Mouse (Mus musculus): ENCODE results near the gene Adamts20. TPM values are rescaled to one million over a fixed set of nuclear protein-coding genes. Genes with fewer than 3 reads are reported as not detected.
"Not testable (repeated sequence)": the region's sequence is repeated elsewhere in the genome, so short reads cannot be mapped to it uniquely, and the experiment has no call there.

The Adamts20 gene
- polyA plus RNA-seq, 1 experiment from 2014 or later, result 3.8 TPM

DNA sequence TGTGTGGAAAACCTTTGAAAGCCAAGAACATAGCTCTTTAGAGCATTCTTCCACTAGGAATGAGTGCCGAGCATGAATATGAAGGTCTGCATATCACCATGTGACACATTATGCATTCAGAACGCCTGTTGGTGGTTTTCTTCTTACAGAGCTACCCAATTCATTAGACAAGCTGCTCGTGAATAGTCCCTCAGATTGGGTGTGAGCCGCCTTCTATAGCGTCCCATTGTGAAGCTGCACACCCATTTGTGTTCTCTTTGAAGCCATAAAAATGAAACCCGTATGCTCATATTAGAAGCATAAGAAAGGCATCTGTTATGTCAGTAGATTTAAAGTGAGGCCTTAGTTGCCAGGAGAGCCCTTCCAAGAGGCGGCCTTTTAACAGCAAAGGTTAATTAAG lies 72.5 kb downstream of the Adamts20 start:
- Histone ChIP-seq H3K36me3 (0 out of 2 replicates have a peak, but pooled peaks cover 2% of the 10 kb centered on the region), H3K27me3 (ENCODE audit: low read depth, poor library complexity, severe bottlenecking) (no peaks in the 10 kb centered on the region), H3K4me3 (no peak overlapping the region), H3K4me1 (no peaks in the 10 kb centered on the region), H3K27ac (no peak overlapping the region), H3K9me3 (replicated peaks) (no peaks in the 10 kb centered on the region)
- no peak for DNase-seq (ENCODE audit: low spot score)
- WGBS, result 80% methylated on average over 7 of the region's 7 CpGs

DNA sequence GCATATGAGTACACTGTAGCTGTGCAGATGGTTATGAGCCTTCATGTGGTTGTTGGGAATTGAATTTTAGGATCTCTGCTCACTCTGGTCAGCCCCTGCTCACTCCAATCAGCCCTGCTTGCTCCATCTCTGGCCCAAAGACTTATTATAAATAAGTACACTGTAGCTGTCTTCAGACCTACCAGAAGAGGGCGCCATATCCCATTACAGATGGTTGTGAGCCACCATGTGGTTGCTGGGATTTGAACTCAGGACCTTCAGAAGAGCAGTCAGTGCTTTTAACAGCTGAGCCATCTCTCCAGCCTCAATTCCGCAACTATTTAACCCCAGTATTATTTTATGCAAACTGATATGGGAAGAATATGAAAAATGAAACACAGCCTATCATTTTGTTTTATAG lies 75.1 kb downstream of the Adamts20 start:
- not testable (repeated sequence) for H3K4me3 ChIP-seq; H3K4me1 ChIP-seq; H3K27me3 ChIP-seq (ENCODE audit: low read depth, poor library complexity, severe bottlenecking); DNase-seq (ENCODE audit: low spot score); H3K36me3 ChIP-seq; H3K9me3 ChIP-seq (replicated peaks); H3K27ac ChIP-seq
- 77% methylated on average over 2 of the region's 2 CpGs for WGBS

DNA sequence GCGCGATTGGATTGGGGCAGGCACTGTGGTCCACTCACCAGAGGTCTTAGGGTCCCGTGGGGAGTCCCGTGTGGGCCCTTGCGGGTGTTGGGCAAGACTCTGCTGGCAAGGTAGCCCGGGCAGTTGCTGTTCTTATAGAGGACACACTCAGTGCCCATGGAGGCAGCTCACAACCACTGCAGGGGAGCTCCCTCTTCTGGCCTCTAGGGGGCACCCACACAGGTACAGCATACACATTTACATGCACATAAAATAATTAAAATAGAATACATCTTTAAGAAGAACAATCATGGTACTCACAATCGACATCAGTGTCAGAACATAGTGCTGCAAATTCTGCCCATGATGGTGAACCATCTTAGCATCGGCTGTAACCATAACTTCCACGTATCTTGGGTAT lies 85.8 kb downstream of the Adamts20 start:
- Histone ChIP-seq H3K27me3 (ENCODE audit: low read depth, poor library complexity, severe bottlenecking) (no peaks in the 10 kb centered on the region), H3K4me1 (no peaks in the 10 kb centered on the region), H3K4me3 (no peak overlapping the region), H3K9me3 (replicated peaks) (no peaks in the 10 kb centered on the region), H3K36me3 (no peaks in the 10 kb centered on the region), H3K27ac (no peak overlapping the region)
- 96% methylated on average over 7 of the region's 9 CpGs for WGBS
- no peak for DNase-seq (ENCODE audit: low spot score)

DNA sequence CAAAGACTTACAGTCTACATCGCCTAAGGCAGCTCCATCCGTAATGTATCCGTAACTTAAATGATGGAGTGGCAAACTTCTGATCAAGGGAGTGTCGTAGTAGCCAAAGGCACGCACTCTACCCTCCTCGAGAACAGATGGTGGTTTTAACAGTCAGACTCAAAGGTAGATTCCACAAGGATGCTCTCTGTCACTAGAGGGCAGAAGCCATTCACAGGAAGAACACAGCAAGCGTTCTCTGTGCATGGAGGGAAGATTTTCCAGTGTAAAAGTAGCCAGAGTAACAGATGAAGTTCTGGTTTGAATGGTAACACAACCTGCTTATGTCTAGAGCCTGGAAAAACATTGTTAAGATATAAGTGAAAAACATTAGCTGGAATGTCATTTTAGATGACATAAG lies 92.7 kb downstream of the Adamts20 start:
- Histone ChIP-seq H3K27me3 (ENCODE audit: low read depth, poor library complexity, severe bottlenecking) (no peaks in the 10 kb centered on the region), H3K36me3 (no peaks in the 10 kb centered on the region), H3K4me1 (no peaks in the 10 kb centered on the region), H3K27ac (no peak overlapping the region), H3K4me3 (no peak overlapping the region), H3K9me3 (replicated peaks) (no peaks in the 10 kb centered on the region)
- 75% methylated on average over 7 of the region's 7 CpGs for WGBS
- no peak for DNase-seq (ENCODE audit: low spot score)

DNA sequence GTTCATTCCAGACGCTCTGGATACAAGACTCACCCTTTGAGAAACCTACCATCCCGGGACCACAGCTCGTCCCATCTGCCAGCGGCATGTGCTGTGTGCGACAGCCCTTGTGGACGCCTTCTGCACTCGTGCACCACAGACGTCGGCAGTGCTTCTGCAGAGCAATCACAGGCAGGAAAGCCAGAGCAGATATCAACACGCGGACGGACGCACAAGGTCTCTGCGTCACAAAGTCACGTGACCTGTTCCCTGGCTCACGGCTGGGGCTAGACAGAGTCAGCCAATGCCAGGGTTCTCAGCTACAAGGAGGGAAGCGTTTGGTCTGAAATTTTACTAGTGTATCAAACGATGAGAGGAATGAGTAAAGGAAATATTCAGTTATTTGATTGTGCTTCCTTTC lies 116.2 kb downstream of the Adamts20 start:
- H3K9me3 ChIP-seq (replicated peaks), result no peaks in the 10 kb centered on the region
- H3K4me3 ChIP-seq, result no peak overlapping the region
- H3K27me3 ChIP-seq (ENCODE audit: low read depth, poor library complexity, severe bottlenecking), result no peaks in the 10 kb centered on the region
- no peak for DNase-seq (ENCODE audit: low spot score)
- H3K27ac ChIP-seq, result no peak overlapping the region
- peaks cover 21% of the 10 kb centered on the region for H3K36me3 ChIP-seq
- H3K4me1 ChIP-seq, result no peaks in the 10 kb centered on the region
- 95% methylated on average over 18 of the region's 18 CpGs for WGBS

DNA sequence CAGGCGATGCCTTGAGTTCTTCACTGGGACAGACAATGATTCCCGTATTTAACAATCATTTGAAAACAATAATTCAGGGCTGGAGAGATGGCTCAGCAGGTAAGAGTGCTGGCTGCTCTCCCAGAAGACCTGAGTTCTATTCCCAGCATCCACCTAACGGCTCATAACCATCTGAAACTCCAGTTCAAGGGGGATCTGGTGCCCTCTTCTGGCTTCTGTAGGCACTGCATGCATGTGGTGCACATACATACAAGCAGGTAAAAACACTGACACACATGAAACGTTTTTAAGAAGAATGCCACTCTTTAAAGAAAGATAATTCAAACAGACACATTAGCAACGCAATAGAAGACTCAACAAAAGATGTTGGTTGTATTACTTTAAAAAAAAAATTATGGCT lies 120.9 kb downstream of the Adamts20 start:
- no peak for DNase-seq (ENCODE audit: low spot score)
- Histone ChIP-seq H3K4me3 (no peak overlapping the region), H3K27ac (no peak overlapping the region), H3K4me1 (peaks cover 7% of the 10 kb centered on the region), H3K9me3 (replicated peaks) (0 out of 2 replicates have a peak, but pooled peaks cover 2% of the 10 kb centered on the region), H3K27me3 (ENCODE audit: low read depth, poor library complexity, severe bottlenecking) (no peaks in the 10 kb centered on the region), H3K36me3 (peaks cover 21% of the 10 kb centered on the region)
- 91% methylated on average over 5 of the region's 5 CpGs for WGBS

DNA sequence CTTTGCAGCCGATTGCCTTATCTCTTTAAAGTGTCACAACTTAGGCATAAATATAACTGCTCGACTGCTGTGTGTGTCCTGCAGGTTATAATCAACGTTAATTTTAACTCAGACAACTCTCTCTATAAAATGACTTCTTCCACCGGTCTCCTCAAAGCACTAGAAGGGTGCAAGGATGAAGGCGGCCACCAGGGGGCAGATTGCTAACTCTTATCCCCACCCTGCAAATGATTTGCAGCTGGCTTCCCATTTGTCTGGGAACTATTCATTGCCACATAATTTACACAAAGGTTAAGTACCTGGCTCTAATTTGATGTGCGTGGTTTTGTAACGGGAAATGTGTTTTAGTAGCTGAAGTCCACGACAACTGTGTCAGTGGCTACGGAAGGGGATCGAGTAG lies 122.9 kb downstream of the Adamts20 start:
- DNase-seq (ENCODE audit: low spot score), result peak; percentile 78
- Histone ChIP-seq H3K36me3 (peaks cover 21% of the 10 kb centered on the region), H3K27ac (no peak overlapping the region), H3K27me3 (ENCODE audit: low read depth, poor library complexity, severe bottlenecking) (no peaks in the 10 kb centered on the region), H3K4me3 (no peak overlapping the region), H3K9me3 (replicated peaks) (0 out of 2 replicates have a peak, but pooled peaks cover 2% of the 10 kb centered on the region), H3K4me1 (peaks cover 14% of the 10 kb centered on the region)
- 47% methylated on average over 10 of the region's 10 CpGs for WGBS

DNA sequence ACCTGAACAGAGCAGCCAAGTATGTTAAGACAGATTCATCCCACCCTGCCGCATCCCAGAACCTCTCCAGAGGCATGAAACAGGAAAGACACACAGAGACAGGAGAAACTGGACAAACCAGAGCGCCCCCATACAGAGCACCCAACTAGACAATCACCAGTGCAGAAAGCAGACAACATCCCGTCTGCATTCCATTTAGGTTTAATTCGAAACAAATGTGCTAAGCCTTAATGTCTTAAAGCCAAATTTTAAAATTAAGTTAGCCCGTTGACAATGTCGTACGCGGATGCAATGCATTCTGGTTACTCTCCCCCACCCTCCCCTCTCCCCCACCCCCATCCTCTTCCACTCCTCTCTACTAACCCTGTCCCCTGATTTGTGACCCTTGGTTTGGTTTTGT lies 126.2 kb downstream of the Adamts20 start:
- peaks cover 14% of the 10 kb centered on the region for H3K4me1 ChIP-seq
- DNase-seq (ENCODE audit: low spot score), result no peak
- H3K27me3 ChIP-seq (ENCODE audit: low read depth, poor library complexity, severe bottlenecking), result no peaks in the 10 kb centered on the region
- peaks cover 7% of the 10 kb centered on the region for H3K36me3 ChIP-seq
- H3K4me3 ChIP-seq, result no peak overlapping the region
- H3K27ac ChIP-seq, result peak overlapping the region; percentile 43
- 66% methylated on average over 8 of the region's 8 CpGs for WGBS
- 0 out of 2 replicates have a peak, but pooled peaks cover 2% of the 10 kb centered on the region for H3K9me3 ChIP-seq (replicated peaks)

DNA sequence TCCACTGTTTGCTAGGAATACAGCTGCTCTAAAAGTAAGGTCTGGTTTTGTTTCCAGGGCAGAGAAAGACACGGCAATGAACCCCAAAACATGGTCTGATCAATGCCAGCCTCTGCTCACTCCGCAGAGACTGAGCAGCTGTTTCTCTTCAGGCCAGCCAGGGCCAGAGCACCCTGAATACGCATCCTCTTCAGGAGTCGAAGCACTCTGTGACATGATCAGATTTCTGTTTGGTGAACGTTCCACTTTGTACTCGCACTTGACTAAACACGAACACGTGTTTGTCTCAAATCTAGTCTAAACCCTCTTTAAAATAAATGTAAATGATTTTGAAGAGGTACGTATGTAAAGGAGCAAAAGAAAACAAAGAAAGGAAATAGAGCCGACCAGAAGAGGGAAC lies 130.6 kb downstream of the Adamts20 start:
- DNase-seq (ENCODE audit: low spot score), result no peak
- Histone ChIP-seq H3K9me3 (replicated peaks) (no peaks in the 10 kb centered on the region), H3K4me1 (peaks cover 10% of the 10 kb centered on the region), H3K27ac (no peak overlapping the region), H3K36me3 (0 out of 2 replicates have a peak, but pooled peaks cover 3% of the 10 kb centered on the region), H3K27me3 (ENCODE audit: low read depth, poor library complexity, severe bottlenecking) (no peaks in the 10 kb centered on the region), H3K4me3 (no peak overlapping the region)
- 84% methylated on average over 10 of the region's 10 CpGs for WGBS

DNA sequence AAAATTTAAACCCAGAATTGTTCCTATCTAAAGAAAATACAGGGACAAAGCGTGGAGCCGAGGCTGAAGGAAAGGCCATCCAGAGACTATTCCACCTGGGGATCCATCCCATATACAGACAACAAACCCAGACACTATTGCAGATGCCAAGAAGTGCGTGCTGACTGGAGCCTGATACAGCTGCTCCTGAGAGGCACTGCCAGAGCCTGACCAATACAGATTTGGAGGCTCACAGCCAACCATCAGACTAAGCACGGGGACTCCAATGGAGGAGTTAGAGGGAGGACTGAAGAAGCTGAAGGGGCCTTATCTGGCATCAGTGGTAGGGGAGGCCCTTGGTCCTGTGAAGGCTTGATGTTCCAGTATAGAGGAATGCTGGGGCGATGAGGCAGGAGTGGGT lies 138.6 kb downstream of the Adamts20 start:
- Histone ChIP-seq H3K36me3 (0 out of 2 replicates have a peak, but pooled peaks cover 3% of the 10 kb centered on the region), H3K4me3 (no peak overlapping the region), H3K9me3 (replicated peaks) (no peaks in the 10 kb centered on the region), H3K27me3 (ENCODE audit: low read depth, poor library complexity, severe bottlenecking) (no peaks in the 10 kb centered on the region), H3K4me1 (no peaks in the 10 kb centered on the region), H3K27ac (no peak overlapping the region)
- no peak for DNase-seq (ENCODE audit: low spot score)
- 95% methylated on average over 5 of the region's 5 CpGs for WGBS

DNA sequence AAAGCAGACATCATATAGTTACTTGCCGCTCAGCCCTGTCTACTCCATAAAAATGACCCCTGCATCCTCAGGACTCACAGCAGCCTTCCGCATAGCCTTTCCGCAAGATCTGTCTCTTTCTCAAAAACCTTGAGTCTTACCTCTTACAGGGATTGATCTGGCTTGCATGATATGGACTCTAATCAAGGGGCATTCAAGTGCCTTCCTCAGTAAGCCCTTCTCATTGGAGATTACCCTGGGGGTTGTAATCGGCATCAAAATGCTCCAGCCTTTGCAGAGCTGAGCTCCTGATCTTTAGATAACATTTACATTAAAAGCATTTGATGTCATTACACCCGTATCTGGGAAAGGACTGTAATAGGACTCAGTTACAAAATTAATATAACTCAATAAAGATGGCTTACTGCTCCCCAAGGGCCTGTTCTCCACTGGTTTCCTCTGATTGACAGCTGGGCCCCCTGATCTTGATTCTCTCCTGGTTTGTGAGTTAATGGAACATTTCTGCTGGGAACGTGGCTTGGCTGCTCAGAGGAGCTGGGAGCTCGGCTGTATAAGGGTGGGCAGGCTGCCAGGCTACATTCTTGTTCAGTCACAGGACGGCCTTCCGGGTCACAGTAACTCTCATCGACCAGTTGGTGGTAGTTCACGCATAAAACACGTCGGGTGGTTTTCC lies 139.6 kb downstream of the Adamts20 start:
- Histone ChIP-seq H3K36me3 (0 out of 2 replicates have a peak, but pooled peaks cover 3% of the 10 kb centered on the region), H3K27me3 (ENCODE audit: low read depth, poor library complexity, severe bottlenecking) (no peaks in the 10 kb centered on the region), H3K27ac (no peak overlapping the region), H3K4me3 (no peak overlapping the region), H3K4me1 (no peaks in the 10 kb centered on the region), H3K9me3 (replicated peaks) (no peaks in the 10 kb centered on the region)
- DNase-seq (ENCODE audit: low spot score), result no peak
- 89% methylated on average over 13 of the region's 13 CpGs for WGBS

DNA sequence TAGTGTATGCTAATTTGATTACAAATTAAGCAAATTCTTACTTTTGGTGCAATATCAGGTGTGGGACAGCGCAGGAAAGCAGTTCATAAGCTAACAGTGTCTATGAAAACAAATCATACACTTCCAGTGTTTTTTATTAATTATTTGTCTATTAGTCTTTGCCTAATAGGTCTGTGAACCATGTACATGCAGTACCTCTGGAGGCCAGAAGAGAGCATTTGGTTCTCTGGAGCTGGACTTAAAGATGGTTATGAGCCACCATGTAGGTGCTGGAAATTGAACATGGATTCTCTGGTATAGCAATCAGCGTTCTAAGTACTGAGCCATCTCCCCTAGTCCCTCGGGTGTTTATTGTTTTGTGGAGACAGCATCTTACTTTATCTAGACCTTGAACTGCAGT lies 149.0 kb downstream of the Adamts20 start:
- H3K4me3 ChIP-seq, result no peak overlapping the region
- no peaks in the 10 kb centered on the region for H3K27me3 ChIP-seq (ENCODE audit: low read depth, poor library complexity, severe bottlenecking)
- no peaks in the 10 kb centered on the region for H3K36me3 ChIP-seq
- WGBS, result 98% methylated on average over 3 of the region's 3 CpGs
- H3K9me3 ChIP-seq (replicated peaks), result no peaks in the 10 kb centered on the region
- H3K4me1 ChIP-seq, result no peaks in the 10 kb centered on the region
- DNase-seq (ENCODE audit: low spot score), result no peak
- no peak overlapping the region for H3K27ac ChIP-seq

DNA sequence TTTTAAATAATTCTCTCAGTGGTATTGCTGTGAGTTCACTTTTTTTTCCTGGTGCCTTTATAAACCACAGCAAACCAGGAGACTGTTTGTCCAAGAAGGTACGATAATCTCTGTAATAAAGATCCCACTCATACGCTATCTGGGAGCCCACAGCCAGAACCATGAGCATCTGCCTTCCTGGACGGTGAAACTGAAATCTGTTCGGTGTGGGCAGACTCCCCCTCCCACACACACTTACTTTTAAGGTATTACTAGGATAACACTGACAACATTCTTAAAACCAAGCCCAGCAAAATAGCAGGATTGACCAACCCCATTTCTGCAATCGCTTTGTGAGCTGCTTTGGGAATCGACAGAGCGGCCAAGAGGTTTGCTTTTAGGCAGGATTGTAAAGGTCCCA lies 155.5 kb downstream of the Adamts20 start:
- DNase-seq (ENCODE audit: low spot score), result no peak
- Histone ChIP-seq H3K9me3 (replicated peaks) (no peaks in the 10 kb centered on the region), H3K4me1 (no peaks in the 10 kb centered on the region), H3K4me3 (no peak overlapping the region), H3K36me3 (no peaks in the 10 kb centered on the region), H3K27ac (no peak overlapping the region), H3K27me3 (ENCODE audit: low read depth, poor library complexity, severe bottlenecking) (no peaks in the 10 kb centered on the region)
- 91% methylated on average over 7 of the region's 7 CpGs for WGBS

DNA sequence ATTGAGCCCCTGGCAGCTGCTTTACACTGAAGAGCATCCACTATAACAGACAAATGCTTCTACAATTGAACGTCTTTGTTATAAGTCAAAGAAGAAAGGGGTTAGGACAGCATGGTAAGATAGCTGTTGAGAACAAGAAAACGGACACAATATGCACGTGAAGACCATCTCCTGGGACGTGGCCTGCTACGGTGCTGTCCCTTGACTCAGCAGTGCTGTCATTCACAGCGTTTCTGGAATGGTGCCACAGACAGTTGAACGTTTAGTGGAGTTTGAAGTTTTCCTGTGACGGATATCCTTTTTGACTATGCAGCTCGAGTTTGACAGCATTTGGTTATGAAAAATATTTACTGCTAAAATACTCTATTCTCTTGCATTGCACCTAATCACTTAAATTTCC lies 157.3 kb downstream of the Adamts20 start:
- no peak overlapping the region for H3K4me3 ChIP-seq
- no peak overlapping the region for H3K27ac ChIP-seq
- WGBS, result 88% methylated on average over 9 of the region's 9 CpGs
- no peaks in the 10 kb centered on the region for H3K36me3 ChIP-seq
- H3K4me1 ChIP-seq, result no peaks in the 10 kb centered on the region
- no peaks in the 10 kb centered on the region for H3K9me3 ChIP-seq (replicated peaks)
- no peaks in the 10 kb centered on the region for H3K27me3 ChIP-seq (ENCODE audit: low read depth, poor library complexity, severe bottlenecking)
- DNase-seq (ENCODE audit: low spot score), result no peak

All from limb, embryonic 10.5 days (tissue).